Mouse (Mus musculus): ENCODE measurements around the gene Apopt1.

Gene Apopt1

DNA sequence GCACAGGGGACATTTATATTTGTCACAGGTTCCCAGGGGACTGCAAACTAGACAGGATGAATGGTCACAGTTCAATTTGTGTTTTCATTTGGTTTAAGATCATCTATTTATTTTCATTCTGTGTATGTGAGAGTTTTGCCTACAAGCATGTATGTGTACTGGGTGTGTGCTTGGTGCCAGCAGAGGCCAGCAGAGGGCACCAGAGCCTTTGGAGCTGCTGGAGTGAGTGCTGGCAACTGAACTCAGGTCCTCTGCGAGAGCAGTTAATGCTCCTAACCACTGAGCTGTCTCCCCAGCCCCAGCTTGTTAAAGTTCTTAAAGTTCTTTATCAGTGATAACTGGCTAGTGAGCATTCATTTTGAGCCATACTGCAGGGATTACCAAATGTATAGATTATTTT lies 66.5 kb downstream of the Apopt1 start:
- no peak for DNase-seq

DNA sequence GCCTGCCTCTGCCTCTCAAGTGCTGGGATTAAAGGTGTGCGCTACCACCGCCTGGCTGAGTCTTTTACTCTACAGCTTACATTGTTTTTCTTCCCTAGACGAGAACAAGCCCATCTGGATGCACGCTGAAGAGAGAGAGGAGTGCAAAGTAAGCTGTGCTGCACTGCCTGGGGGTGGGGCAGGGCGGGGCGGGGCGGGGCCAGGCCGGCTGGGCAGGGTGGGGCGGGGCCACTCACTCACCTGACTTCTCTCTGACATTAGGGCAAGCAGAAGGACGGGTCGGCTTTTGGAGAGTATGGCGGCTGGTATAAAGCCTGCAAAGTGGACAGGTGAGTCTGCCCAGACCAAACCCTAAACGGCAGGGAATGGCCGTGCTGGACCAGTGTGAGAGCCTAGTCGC lies 72.1 kb downstream of the Apopt1 start:
- no peak for DNase-seq

DNA sequence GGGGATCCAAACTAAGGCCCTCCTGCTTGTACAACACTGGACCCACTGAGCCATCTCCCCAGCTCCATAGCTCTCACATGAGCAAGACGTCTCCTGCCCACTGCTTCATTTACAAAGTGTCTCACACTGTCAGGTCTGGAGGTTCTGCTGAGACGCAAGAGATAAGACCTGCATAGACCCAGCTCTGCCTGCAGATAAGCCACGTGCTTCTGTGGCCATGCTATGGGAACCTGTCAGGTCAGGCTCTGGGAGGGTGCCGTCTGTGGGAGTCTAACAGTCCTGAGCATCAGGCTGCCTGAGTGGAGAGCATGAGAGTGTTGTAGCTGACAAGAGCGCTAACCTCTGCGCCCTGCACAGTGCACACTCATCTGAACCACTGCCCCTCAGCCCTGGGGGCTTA lies 74.0 kb downstream of the Apopt1 start:
- no peak for DNase-seq

DNA sequence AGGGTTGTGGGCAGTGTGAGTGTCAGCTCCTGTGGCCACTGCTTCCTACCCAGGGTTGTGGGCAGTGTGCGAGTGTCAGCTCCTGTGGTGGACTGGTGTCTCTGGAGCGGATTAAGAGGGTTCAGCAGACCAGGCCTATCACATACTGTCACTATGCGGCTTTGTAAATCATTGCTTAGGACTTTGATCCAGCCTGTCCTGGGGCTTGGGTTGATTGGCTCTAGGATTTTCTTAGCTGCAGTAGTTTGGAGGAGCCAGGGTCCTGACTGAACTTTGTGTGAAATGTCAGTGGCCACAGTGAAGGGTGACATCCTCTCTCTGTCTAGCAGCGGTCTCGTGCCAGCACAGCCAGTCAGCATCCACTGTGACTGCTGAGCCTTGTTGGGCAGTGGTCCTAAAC lies 77.0 kb downstream of the Apopt1 start:
- no peak for DNase-seq

DNA sequence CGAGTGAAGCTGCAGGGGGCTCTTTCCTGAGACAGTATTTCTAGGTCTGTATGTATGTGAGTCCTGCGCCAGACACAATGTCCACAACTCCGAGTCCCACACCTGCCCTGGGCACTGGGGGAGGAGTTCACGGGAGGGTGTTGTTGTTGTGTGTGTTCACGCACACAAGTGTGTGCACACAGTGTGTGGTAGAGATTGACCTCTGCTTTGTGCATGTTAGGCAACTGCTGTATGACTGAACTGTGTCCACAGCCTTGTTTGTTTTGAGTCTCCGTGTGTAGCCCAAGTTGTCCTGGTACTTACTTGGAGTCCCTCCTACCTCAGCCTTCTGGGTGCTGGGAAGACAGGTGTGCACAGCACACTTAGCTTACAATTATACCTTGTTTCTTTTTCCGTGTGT lies 77.6 kb downstream of the Apopt1 start:
- DNase-seq = no peak

DNA sequence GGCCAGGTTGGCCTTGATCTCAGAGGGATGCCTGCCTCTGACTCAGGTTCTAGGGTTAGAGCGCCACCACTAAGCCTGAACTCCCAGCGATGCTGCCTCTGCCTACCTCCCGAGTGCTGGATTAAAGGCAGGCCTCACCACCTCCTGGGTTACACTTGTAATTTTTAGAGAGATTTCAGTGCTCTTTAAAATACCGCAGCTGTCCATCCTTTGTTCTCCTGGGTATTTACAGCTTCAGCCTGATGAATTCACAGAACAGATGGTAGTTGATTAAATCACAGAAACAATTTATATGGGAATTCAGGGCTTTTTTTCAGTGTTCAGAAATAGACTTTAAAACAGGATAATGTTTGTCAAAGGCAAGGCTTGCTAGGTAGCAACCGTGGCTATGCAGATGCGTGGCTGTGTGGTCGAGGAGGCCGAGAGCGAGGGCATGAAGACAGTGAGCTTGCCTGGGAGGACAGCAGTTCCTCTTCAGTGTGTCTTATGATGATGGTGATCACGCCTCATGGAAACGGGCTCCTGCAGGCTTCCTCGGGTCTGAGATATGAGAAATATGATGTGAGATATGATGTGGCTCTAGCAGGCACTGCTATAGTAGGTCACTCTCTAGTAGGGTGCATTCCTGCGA lies 78.5 kb downstream of the Apopt1 start:
- no peak for DNase-seq

DNA sequence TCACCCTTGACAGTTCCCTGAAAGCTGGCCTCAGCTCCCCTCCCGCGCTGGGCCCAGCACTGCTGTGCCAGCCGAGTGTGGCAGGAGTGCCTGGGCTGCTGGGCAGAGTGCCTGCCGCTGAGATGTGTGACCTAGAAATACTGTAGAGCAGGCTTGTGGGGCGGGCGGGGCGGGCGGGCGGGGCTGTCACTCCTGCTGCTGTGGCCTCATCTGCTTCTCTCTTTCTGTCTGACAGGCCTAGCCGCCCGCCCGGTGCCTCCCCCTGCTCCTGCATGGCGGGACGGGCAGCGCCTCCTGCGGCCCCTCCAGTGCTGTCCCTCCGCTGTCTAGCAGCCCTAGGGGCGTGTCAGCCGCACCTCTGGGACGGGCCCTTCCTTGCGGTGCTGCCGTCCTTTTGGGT lies 81.0 kb downstream of the Apopt1 start:
- no peak for DNase-seq

DNA sequence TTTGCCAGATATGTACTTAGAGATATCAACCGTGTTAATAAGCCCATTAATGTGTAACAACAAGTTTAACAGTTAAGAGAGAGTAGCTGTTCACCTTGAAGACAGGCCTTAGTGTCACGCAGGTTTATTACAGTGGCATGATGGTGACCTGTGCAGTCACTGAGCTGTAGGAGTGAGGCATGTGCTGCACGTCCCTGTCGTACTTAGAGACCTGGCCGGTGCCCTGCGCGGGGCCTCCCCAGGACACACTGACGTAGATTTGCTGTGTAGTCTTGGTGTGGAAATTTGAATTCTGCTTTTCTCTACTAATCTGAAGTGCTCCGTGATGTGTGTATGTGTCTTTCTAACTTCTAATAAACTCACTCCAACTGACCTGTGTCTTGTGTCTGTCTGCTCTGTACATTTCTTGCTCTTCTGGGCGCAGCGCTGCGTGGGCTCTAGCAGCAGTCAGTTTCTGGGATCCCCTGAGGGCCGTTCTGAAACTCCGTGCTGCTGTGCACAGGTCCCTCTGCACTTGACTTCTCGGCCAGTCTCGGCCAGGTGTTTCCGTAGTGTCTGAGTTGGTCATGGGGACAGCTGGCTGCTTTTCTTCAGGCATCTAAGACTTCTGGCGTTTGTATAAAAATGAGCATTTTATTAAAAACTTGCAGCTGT lies 81.6 kb downstream of the Apopt1 start:
- DNase-seq = no peak

DNA sequence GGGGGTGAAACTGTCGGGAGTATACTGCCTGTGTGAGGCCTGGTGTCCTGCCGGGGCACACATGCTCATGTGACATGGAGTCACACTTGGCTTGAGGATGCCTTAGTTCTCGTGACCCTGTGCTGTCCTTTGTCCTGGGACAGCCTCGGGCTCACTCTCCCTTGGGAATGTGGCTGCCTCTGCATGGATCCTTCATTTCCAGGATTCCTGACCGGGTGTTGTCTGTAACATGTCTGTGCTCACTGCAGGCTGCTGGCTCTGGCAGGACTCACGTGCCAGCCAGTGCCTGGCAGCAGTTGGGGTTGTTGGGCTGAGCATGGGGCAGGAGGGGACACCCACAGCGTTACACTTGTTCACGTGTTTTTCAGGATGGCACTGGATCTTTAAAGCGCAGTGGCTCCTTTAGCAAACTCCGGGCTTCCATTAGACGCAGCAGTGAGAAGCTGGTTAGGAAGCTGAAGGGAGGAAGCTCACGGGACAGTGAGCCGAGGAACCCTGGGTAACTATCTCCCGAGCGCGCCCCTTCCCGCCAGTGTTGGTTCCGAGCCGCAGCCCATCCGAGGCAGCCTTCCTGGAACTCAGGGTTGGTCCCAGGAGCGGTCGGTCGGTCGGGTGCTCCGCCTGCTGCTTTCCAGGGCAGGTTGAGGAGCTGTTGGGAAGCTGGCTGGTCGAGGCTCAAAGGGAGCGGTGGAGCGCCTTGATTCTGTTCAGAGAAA lies 82.3 kb downstream of the Apopt1 start:
- no peak for DNase-seq

DNA sequence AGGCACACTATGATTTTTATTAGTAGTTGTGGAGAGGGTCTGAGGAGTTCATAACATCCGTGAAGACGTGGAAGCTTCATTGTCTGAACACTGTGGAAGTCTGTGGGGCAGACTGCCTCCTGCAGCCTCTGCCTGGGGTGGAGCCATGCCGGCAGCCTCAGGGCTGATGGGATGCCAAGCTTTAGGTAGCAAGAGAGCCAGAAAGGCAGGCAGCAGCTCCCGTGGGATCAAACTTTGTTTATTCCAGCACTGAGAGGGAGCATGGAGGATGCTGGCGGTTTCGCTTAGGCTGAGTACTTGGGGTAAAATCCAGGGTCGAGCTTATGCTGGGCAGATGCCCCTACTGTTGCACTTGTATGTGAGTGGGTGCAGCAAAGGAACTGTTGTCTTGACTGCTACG lies 84.2 kb downstream of the Apopt1 start:
- no peak for DNase-seq

DNA sequence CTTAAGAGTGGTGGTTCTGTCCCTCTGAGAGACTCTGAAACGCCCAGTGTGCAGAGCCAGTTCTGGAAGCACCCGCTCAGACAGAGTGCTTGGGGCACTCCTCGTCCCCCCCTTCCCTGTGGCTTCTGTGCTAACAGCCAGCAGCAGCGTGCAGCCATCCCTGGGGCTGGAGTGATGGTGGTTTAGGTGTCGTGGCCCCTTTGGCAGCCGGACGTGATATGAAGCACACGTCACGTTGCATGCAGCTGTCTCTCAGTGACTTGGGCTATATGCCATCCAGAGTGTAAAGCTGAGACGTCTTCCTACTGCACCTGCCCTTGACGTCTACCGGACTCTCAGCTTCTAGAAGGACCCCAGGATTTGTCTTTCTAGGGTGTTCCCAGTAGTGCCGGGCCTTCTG lies 85.4 kb downstream of the Apopt1 start:
- DNase-seq = no peak

DNA sequence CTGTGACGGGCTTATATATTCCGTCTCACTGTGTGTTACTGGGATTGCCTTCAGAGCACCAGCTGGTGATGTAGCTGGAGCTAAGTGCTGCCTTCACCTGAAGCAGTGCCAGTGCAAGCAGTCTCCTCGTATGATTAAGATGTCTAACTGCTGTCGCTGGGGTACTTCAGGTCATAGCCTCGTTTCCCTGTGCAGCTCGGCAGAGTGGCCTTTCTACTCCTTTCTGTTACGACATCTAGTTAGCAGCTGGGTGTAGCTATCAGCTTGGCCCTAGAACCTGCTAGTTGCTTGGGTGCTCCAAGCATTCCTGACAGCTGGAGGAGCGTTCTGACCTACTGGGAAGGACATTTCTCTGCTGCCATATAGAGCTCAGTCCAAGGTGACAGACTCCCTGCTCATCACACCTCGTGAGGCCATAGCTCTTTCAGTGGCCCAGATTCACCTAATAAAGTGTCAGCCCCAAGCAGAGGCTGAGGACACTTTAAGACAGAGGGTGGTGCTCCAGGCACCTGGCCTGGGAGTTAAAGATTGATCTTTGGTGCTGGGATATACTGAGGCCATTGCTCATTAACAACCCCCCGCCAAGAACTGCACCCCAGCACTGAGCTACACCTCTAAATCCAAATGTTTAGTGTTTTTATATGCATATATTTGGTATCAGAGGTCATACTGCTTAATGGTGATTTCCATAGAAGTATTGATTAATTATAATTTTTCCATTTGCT lies 87.6 kb downstream of the Apopt1 start:
- no peak for DNase-seq

DNA sequence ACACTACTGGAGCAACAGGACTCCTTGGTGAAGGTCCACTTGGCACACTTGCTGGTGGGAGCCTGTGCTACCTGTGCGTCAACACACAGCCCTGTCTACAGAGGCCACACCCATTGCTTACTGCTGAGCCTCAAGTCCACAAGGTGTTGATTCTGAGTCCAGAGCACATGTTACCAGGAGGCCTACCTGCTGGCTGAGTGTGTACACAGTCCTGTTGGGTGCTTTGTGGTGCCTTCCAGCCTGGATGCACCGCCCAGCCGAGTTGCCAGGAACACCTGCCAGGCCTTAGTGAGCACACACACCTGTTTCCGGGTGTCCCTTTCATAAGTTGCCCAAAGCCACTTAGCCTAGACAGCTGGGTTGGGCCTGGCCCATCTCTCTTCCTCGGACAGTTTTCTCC lies 90.5 kb downstream of the Apopt1 start:
- DNase-seq = no peak

Measured in lung, postnatal 14 days (tissue).